Mouse (Mus musculus): ENCODE measurements around the gene Gns.

DNA sequence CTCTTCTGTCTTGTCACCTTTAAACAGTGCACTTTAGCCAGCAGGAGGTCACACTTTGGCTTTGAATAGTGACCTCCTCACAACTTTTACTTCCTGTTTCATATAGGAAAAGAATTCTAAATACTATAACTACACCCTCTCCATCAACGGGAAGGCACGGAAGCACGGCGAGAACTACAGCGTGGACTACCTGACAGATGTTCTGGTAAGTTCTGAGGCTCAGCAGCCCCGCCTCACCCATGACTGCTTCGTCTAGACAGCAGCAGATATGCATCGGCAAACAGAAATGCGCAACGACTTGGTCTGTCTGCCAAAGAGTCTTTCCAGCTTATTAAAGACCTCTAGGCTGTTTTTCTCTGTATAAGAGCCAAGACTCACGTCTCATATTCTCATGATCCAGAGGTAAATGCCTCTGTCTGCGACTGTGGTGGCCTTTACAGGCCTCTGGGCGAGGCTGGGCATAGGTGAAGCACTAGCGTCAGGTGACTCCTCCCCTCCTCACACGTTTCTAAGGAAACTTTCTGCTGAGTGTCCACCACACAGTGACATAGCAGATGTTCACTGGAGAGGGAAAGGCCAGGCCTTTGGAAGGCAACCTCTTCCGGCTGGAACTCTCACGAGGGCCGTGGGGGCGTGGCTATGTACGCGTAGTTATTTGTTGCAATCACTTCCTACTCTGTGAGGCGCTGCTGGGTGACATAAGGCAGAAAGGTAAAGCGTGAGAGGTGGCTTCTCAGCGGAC lies 11.8 kb downstream of the Gns start:
- TF ChIP-seq CTCF (conservative IDR thresholded peaks at IDR 0.05; ENCODE audit: insufficient read depth, insufficient read length, low read depth, low read length) (no peak), POLR2A (IDR thresholded peaks at IDR 0.05; ENCODE audit: low read depth, low read length) (no peak)
